In the genomic region with DNA sequence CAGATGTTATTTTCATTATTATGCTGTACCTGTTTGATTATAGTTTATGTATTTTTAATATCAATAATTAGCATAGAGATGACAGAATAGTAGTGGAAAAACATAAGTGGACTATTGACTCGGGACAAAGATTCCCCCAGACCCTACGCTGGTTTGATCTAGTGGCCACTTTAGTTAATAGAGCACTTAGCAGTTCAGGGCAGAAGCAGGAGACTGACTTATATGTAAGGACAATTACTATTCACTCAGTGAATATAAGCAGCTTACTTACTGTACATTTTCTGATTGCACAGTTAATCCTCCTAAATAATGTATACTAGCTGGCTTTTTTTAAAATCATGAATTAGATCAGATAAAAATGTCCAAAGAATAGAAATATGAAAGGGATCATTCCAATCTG, we compare ENCODE assay signal across 26 mouse cellular contexts.
DNase-seq lines count a peak whose midpoint lies in the region; ATAC-seq lines count a peak whose summit lies in the region.
"Had no signal": no experiment of that assay in that cellular context is flagged by ENCODE, and none has a peak within 500 bp of the region (broad histone marks: within the 10 kb centered on the region; RNA-seq: fewer than 3 reads in every experiment).

No protein-coding gene starts in this region.

- no peaks in the 10 kb centered on the region for H3K9me3 ChIP-seq in forebrain, embryonic 13.5 days (replicated peaks)
- no peaks in the 10 kb centered on the region for H3K9me3 ChIP-seq in forebrain, embryonic 10.5 days
- H3K9me3 ChIP-seq in midbrain, embryonic 14.5 days (ENCODE audit: control insufficient read depth, low read length) = no peaks in the 10 kb centered on the region
- no peaks in the 10 kb centered on the region for H3K9me3 ChIP-seq in midbrain, embryonic 11.5 days (ENCODE audit: control insufficient read depth, low read length)
- H3K9me3 ChIP-seq in midbrain, embryonic 15.5 days = no peaks in the 10 kb centered on the region
- H3K9me3 ChIP-seq: embryonic facial prominence, embryonic 10.5 days; embryonic facial prominence, embryonic 13.5 days; heart, embryonic 10.5 days; heart, embryonic 13.5 days had no signal

- 0 out of 2 replicates have a peak, but pooled peaks have one; percentile 24 for ATAC-seq in forebrain, embryonic 13.5 days
- 0 out of 2 replicates have a peak, but pooled peaks have one; percentile 31 for ATAC-seq in midbrain, embryonic 14.5 days (ENCODE audit: low FRiP score, low TSS enrichment)
- no peak; the same call in 1 of the 2 replicates for ATAC-seq in midbrain, embryonic 11.5 days (ENCODE audit: low FRiP score)
- ATAC-seq in midbrain, embryonic 15.5 days (replicated peaks) = peak; percentile 67; the same call in 1 of the 2 replicates
- ATAC-seq: CD4-positive, CD25-positive, alpha-beta regulatory T cell, adult 4 months; hindbrain, postnatal 0 days; inflammation-experienced regulatory T-cells, adult 6 months had no signal

- no peak for DNase-seq in forebrain, embryonic 10.5 days (ENCODE audit: extremely low spot score, low spot score)
- DNase-seq in midbrain, embryonic 14.5 days = no peak
- no peak for DNase-seq in midbrain, embryonic 11.5 days (ENCODE audit: low spot score, missing footprints)
- DNase-seq in gastrocnemius, postnatal 25 days = no peak
- DNase-seq: adrenal gland, adult 2 months; adrenal gland, postnatal 14 days; cerebellum, adult 11-12 months; cerebellum, adult 8-10 months; cerebellum, postnatal 10 days; cerebellum, postnatal 36 days; embryo, embryonic 11 days; gastrocnemius, postnatal 36 days; heart, adult 2 months; heart, postnatal 14 days; heart, postnatal 4 days had no signal

- no peak overlapping the region for H3K4me3 ChIP-seq in forebrain, embryonic 13.5 days
- H3K4me3 ChIP-seq in forebrain, embryonic 10.5 days = no peak overlapping the region
- no peak overlapping the region for H3K4me3 ChIP-seq in midbrain, embryonic 14.5 days (replicated peaks; ENCODE audit: low read depth, low read length)
- no peak overlapping the region for H3K4me3 ChIP-seq in midbrain, embryonic 11.5 days (ENCODE audit: low read depth, low read length)
- H3K4me3 ChIP-seq in midbrain, embryonic 15.5 days = no peak overlapping the region
- H3K4me3 ChIP-seq: embryonic facial prominence, embryonic 10.5 days; embryonic facial prominence, embryonic 13.5 days; erythroblast, embryonic 14.5 days; heart, adult 2 months; heart, embryonic 10.5 days; heart, embryonic 13.5 days had no signal

- 76% methylated on average over 2 of the region's 2 CpGs for WGBS in forebrain, embryonic 13.5 days
- WGBS in forebrain, embryonic 10.5 days = 94% methylated on average over 2 of the region's 2 CpGs
- WGBS in midbrain, embryonic 14.5 days = 67% methylated on average over 2 of the region's 2 CpGs
- 73% methylated on average over 2 of the region's 2 CpGs for WGBS in midbrain, embryonic 11.5 days
- WGBS in midbrain, embryonic 15.5 days = 48% methylated on average over 2 of the region's 2 CpGs

- no peak overlapping the region for H3K9ac ChIP-seq in forebrain, embryonic 13.5 days
- no peak overlapping the region for H3K9ac ChIP-seq in midbrain, embryonic 14.5 days (replicated peaks; ENCODE audit: low read length)
- no peak overlapping the region for H3K9ac ChIP-seq in midbrain, embryonic 11.5 days (ENCODE audit: low read length)
- H3K9ac ChIP-seq in midbrain, embryonic 15.5 days = no peak overlapping the region
- H3K9ac ChIP-seq: embryonic facial prominence, embryonic 13.5 days; heart, embryonic 13.5 days; hindbrain, embryonic 14.5 days had no signal

- no peak overlapping the region for H3K4me2 ChIP-seq in forebrain, embryonic 13.5 days
- no peak overlapping the region for H3K4me2 ChIP-seq in midbrain, embryonic 14.5 days (ENCODE audit: low read length)
- H3K4me2 ChIP-seq in midbrain, embryonic 11.5 days = no peak overlapping the region
- no peak overlapping the region for H3K4me2 ChIP-seq in midbrain, embryonic 15.5 days
- H3K4me2 ChIP-seq: embryonic facial prominence, embryonic 13.5 days; heart, embryonic 13.5 days; hindbrain, embryonic 14.5 days had no signal

- H3K4me1 ChIP-seq in forebrain, embryonic 13.5 days = no peaks in the 10 kb centered on the region
- H3K4me1 ChIP-seq in forebrain, embryonic 10.5 days = no peaks in the 10 kb centered on the region
- peaks cover 6% of the 10 kb centered on the region; the same call in 1 of the 2 replicates for H3K4me1 ChIP-seq in midbrain, embryonic 14.5 days (ENCODE audit: control insufficient read depth, insufficient read depth, low read length)
- H3K4me1 ChIP-seq in midbrain, embryonic 11.5 days (ENCODE audit: control insufficient read depth, insufficient read depth, low read length) = no peaks in the 10 kb centered on the region
- H3K4me1 ChIP-seq in midbrain, embryonic 15.5 days = peaks cover 6% of the 10 kb centered on the region; the same call in 1 of the 2 replicates
- H3K4me1 ChIP-seq: embryonic facial prominence, embryonic 10.5 days; embryonic facial prominence, embryonic 13.5 days; heart, embryonic 10.5 days; heart, embryonic 13.5 days had no signal

- H3K27ac ChIP-seq in forebrain, embryonic 13.5 days = no peak overlapping the region
- no peak overlapping the region for H3K27ac ChIP-seq in forebrain, embryonic 10.5 days
- no peak overlapping the region for H3K27ac ChIP-seq in midbrain, embryonic 14.5 days (replicated peaks; ENCODE audit: low read depth, low read length)
- no peak overlapping the region for H3K27ac ChIP-seq in midbrain, embryonic 11.5 days (ENCODE audit: low read depth, low read length)
- no peak overlapping the region for H3K27ac ChIP-seq in midbrain, embryonic 15.5 days
- H3K27ac ChIP-seq: embryonic facial prominence, embryonic 10.5 days; embryonic facial prominence, embryonic 13.5 days; heart, adult 2 months; heart, embryonic 10.5 days; heart, embryonic 13.5 days; hindbrain, embryonic 14.5 days; hindbrain, postnatal 0 days had no signal

- H3K27me3 ChIP-seq in forebrain, embryonic 13.5 days = no peaks in the 10 kb centered on the region
- no peaks in the 10 kb centered on the region for H3K27me3 ChIP-seq in forebrain, embryonic 10.5 days (ENCODE audit: poor library complexity, severe bottlenecking)
- no peaks in the 10 kb centered on the region for H3K27me3 ChIP-seq in midbrain, embryonic 14.5 days (ENCODE audit: control insufficient read depth, insufficient read depth, low read length)
- no peaks in the 10 kb centered on the region for H3K27me3 ChIP-seq in midbrain, embryonic 11.5 days (ENCODE audit: control insufficient read depth, insufficient read depth, low read length)
- no peaks in the 10 kb centered on the region for H3K27me3 ChIP-seq in midbrain, embryonic 15.5 days (replicated peaks)
- H3K27me3 ChIP-seq: embryonic facial prominence, embryonic 13.5 days; heart, embryonic 13.5 days had no signal

- H3K36me3 ChIP-seq in forebrain, embryonic 13.5 days (ENCODE audit: poor library complexity, severe bottlenecking) = no peaks in the 10 kb centered on the region
- no peaks in the 10 kb centered on the region for H3K36me3 ChIP-seq in forebrain, embryonic 10.5 days (replicated peaks)
- H3K36me3 ChIP-seq in midbrain, embryonic 14.5 days (ENCODE audit: control insufficient read depth, insufficient read depth, low read length) = no peaks in the 10 kb centered on the region
- H3K36me3 ChIP-seq in midbrain, embryonic 11.5 days (ENCODE audit: control insufficient read depth, insufficient read depth, low read length) = no peaks in the 10 kb centered on the region
- no peaks in the 10 kb centered on the region for H3K36me3 ChIP-seq in midbrain, embryonic 15.5 days (replicated peaks)
- H3K36me3 ChIP-seq: embryonic facial prominence, embryonic 10.5 days; embryonic facial prominence, embryonic 13.5 days; heart, embryonic 10.5 days; heart, embryonic 13.5 days had no signal
